Mouse (Mus musculus) embryonic facial prominence, embryonic 14.5 days (tissue): ENCODE data around the gene Aox2. TPM values are rescaled to one million over a fixed set of nuclear protein-coding genes. Genes with fewer than 3 reads are reported as not detected.

Experiments
- ATAC-seq: fragments of 200-750 bp; cut with Nextera tagmentation; 2 replicates; pipeline ENCODE4 v1.8.0; 2017; ENCODE audit warnings: low read depth, moderate number of reproducible peaks, moderate TSS enrichment
- DNase-seq: peaks from one replicate; pipeline ENCODE4 v3.0.0-alpha.2; 2015; ENCODE audit warnings: low spot score
- H3K27ac ChIP-seq: fragments of 300-500 bp; sonication (generic); replicated peaks from 2 replicates; pipeline ENCODE4 v1.5.1; 2014; ENCODE audit warnings: low read depth, mild to moderate bottlenecking, low read length, moderate library complexity
- H3K27me3 ChIP-seq: fragments of 300-500 bp; sonication (generic); replicated peaks from 2 replicates; pipeline ENCODE4 v1.6.1; 2014; ENCODE audit warnings: low read length; ENCODE audit not compliant: control insufficient read depth, insufficient read depth
- H3K36me3 ChIP-seq: fragments of 300-500 bp; sonication (generic); 2 replicates; pipeline ENCODE4 v1.6.1; 2014; ENCODE audit warnings: low read length, mixed read lengths; ENCODE audit not compliant: control insufficient read depth, insufficient read depth
- H3K4me1 ChIP-seq: fragments of 300-500 bp; sonication (generic); 2 replicates; pipeline ENCODE4 v1.6.1; 2014; ENCODE audit warnings: antibody characterized with exemption, low read length; ENCODE audit not compliant: control insufficient read depth, insufficient read depth
- H3K4me2 ChIP-seq: fragments of 300-500 bp; sonication (generic); 2 replicates; pipeline ENCODE4 v1.6.1; 2014; ENCODE audit warnings: low read depth, mild to moderate bottlenecking, low read length, moderate library complexity, mixed read lengths
- H3K4me3 ChIP-seq: fragments of 300-500 bp; sonication (generic); 2 replicates; pipeline ENCODE4 v1.5.1; 2014; ENCODE audit warnings: low read depth, mild to moderate bottlenecking, low read length
- H3K9ac ChIP-seq: fragments of 300-500 bp; sonication (generic); 2 replicates; pipeline ENCODE4 v1.6.1; 2014; ENCODE audit warnings: low read depth, mild to moderate bottlenecking, low read length, moderate library complexity, mixed read lengths
- H3K9me3 ChIP-seq: fragments of 300-500 bp; sonication (generic); 2 replicates; pipeline ENCODE4 v1.6.1; 2016; ENCODE audit warnings: low read length; ENCODE audit not compliant: control insufficient read depth
- WGBS: fragments of 180-500 bp; shearing (Covaris S2); extraction: QIAGEN DNeasy Blood & Tissue Kit; methylation state at CpG from one replicate; pipeline ENCODE4 v1.1.7; 2014; 5-methylcytosine and 5-hydroxymethylcytosine counted together
- polyA plus RNA-seq: library from polyadenylated mRNA; unstranded; fragments of >200 nt; fragmentation: Nextera tagmentation; extraction: Ambion mirVana; gene quantifications from 2 replicates; pipeline ENCODE4 v1.2.1, GENCODE M21; 2014

The Aox2 gene
- polyA plus RNA-seq, 1 experiment from 2014 or later: 1.4 TPM

GRCm38 (mm10) chr1:58294730-58295129, 16.6 kb downstream of the Aox2 start:
- no peak overlapping the region for H3K4me3 ChIP-seq
- 78% methylated on average over 5 of the region's 5 CpGs for WGBS
- no peaks in the 10 kb centered on the region for H3K27me3 ChIP-seq
- H3K36me3 ChIP-seq: no peaks in the 10 kb centered on the region
- H3K9ac ChIP-seq: no peak overlapping the region
- H3K27ac ChIP-seq: no peak overlapping the region
- ATAC-seq: no peak
- no peak overlapping the region for H3K4me2 ChIP-seq
- H3K4me1 ChIP-seq: peaks cover 18% of the 10 kb centered on the region
- no peaks in the 10 kb centered on the region for H3K9me3 ChIP-seq
- no peak for DNase-seq

DNA sequence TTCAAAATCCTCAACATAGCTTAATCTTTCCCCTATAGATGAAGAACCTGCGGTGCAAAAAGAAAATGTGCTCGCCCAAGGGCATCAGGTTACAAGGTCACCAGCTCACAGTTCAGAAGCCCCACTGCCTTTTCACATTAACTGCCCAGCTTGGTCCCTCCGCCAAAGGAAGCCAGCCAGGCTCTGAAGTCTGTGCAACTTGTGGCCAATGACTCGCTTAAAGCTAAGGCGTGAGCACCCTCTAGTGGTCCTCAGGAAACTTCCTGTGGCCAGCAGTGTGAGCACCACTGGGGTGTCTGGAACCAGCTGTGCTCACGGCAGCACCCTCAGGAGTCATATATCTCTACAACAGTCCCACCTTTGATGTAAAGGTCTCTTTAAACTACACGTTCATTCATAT, 18.2 kb downstream of the Aox2 start:
- 2% methylated on average over 7 of the region's 7 CpGs for WGBS
- ATAC-seq (peak; percentile 58; the same call in 1 of the 2 replicates), DNase-seq (peak; percentile 93)
- no peak overlapping the region for H3K27ac ChIP-seq
- H3K4me2 ChIP-seq: no peak overlapping the region
- peaks cover 17% of the 10 kb centered on the region for H3K4me1 ChIP-seq
- no peak overlapping the region for H3K4me3 ChIP-seq
- H3K36me3 ChIP-seq: no peaks in the 10 kb centered on the region
- H3K27me3 ChIP-seq: no peaks in the 10 kb centered on the region
- no peaks in the 10 kb centered on the region for H3K9me3 ChIP-seq
- no peak overlapping the region for H3K9ac ChIP-seq

DNA sequence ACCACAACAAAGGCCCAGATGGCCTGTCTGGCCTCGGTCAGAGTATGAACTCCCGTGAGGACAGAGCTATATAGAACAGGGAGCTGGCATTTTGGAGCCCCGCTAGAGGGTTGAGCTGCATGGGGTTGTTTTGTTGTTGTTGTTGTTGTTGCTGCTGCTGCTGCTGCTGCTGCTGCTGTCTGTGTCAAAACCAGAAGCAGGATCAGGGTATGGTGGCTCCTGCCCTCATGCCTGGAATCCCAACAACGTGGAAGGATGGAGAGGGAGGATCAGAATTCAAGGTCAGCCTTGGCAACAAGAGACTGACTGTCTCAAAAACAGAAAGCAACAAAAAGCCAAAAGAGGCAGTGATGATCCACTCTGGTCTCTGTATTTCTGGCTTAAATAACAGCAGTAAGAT, 18.7 kb downstream of the Aox2 start:
- no peaks in the 10 kb centered on the region for H3K27me3 ChIP-seq
- H3K4me1 ChIP-seq: peaks cover 11% of the 10 kb centered on the region
- no peak overlapping the region for H3K27ac ChIP-seq
- no peaks in the 10 kb centered on the region for H3K9me3 ChIP-seq
- DNase-seq: no peak
- H3K4me2 ChIP-seq: no peak overlapping the region
- no peak for ATAC-seq
- 51% methylated on average over 4 of the region's 4 CpGs for WGBS
- H3K4me3 ChIP-seq: no peak overlapping the region
- no peak overlapping the region for H3K9ac ChIP-seq
- H3K36me3 ChIP-seq: no peaks in the 10 kb centered on the region

DNA sequence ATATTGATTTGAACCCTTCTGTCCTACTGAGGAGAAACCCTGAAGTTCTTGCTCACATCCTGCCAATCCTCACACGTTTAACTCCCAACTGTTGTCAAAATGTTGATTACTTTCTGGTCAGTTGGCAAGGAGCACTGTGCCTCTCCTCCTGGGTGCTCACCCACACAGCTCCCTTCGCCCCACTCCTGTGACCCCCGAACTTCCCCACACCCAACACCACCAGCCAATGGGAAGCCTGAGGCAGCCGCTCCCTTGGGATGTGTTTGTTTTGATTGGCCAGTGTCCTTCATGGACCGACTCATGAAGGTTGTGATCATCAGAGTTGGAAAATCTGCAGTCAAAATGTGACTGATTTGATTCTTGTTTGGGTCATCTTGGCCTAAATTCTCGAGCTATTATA, 20.2 kb downstream of the Aox2 start:
- Histone ChIP-seq H3K9me3 (no peaks in the 10 kb centered on the region), H3K27ac (no peak overlapping the region), H3K27me3 (no peaks in the 10 kb centered on the region), H3K4me1 (peaks cover 3% of the 10 kb centered on the region), H3K9ac (no peak overlapping the region), H3K4me2 (no peak overlapping the region), H3K36me3 (no peaks in the 10 kb centered on the region), H3K4me3 (no peak overlapping the region)
- ATAC-seq (no peak), DNase-seq (no peak)
- 81% methylated on average over 6 of the region's 6 CpGs for WGBS

GRCm38 (mm10) chr1:58301073-58301472, 22.9 kb downstream of the Aox2 start:
- Histone ChIP-seq H3K36me3 (no peaks in the 10 kb centered on the region), H3K9ac (no peak overlapping the region), H3K27ac (no peak overlapping the region), H3K4me1 (peaks cover 12% of the 10 kb centered on the region), H3K4me3 (no peak overlapping the region), H3K9me3 (no peaks in the 10 kb centered on the region), H3K27me3 (no peaks in the 10 kb centered on the region), H3K4me2 (no peak overlapping the region)
- no peak for ATAC-seq
- WGBS: 90% methylated on average over 7 of the region's 7 CpGs
- DNase-seq: no peak

DNA sequence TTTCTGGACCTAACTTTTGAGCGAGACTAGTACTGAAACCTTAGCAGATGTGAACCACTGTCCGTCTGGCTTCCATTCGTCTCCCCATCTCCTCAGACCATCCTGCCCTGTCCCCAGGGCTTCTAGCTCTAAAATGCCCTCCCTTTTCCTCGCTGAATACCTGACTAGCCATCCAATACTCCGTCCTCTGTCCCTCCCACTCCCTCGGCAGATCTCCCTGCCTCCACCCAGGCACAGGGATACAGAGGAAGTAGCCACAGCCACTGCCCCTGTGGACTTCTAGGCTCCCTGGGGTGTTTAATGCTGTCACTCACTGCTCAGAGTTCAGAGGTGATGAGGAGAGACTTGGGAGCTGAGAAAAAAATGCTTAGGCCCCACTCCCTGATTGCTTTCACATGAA, 23.9 kb downstream of the Aox2 start:
- no peaks in the 10 kb centered on the region for H3K27me3 ChIP-seq
- no peak for DNase-seq
- whole genome bisulfite sequencing: 73% methylated on average over 6 of the region's 6 CpGs
- no peaks in the 10 kb centered on the region for H3K36me3 ChIP-seq
- no peaks in the 10 kb centered on the region for H3K9me3 ChIP-seq
- no peak overlapping the region for H3K4me3 ChIP-seq
- H3K4me2 ChIP-seq: no peak overlapping the region
- no peak overlapping the region for H3K27ac ChIP-seq
- no peak for ATAC-seq
- peaks cover 12% of the 10 kb centered on the region for H3K4me1 ChIP-seq
- no peak overlapping the region for H3K9ac ChIP-seq

DNA sequence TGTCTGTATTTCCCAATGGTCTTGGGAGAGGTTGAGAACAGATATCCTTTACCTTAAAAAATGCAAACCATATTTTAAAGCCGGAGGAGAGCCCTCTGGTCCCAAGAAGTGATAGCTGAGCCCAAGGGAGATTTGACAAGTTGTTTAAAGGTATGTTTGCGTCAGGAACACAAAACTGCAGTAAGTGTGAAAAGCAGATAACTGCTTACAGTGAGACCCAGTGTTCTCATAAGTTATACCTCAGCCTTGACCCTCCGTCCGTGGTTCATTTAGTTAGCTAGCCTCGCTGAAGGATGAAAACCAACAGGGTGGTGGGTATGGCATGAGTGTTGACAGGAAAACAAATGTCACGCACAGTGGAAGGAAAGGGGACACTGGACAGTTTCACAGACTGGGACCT, 24.9 kb downstream of the Aox2 start:
- Histone ChIP-seq H3K4me1 (peaks cover 12% of the 10 kb centered on the region), H3K27ac (peak overlapping the region; percentile 3; the same call in 1 of the 2 replicates), H3K27me3 (no peaks in the 10 kb centered on the region), H3K4me2 (no peak overlapping the region), H3K36me3 (no peaks in the 10 kb centered on the region), H3K9me3 (no peaks in the 10 kb centered on the region), H3K4me3 (no peak overlapping the region), H3K9ac (no peak overlapping the region)
- DNase-seq: no peak
- WGBS: 84% methylated on average over 6 of the region's 6 CpGs
- ATAC-seq: no peak

- Histone ChIP-seq H3K9ac (no peak overlapping the region), H3K4me2 (no peak overlapping the region), H3K27ac (peak overlapping the region; percentile 3), H3K36me3 (no peaks in the 10 kb centered on the region), H3K4me3 (no peak overlapping the region), H3K4me1 (peaks cover 12% of the 10 kb centered on the region), H3K9me3 (no peaks in the 10 kb centered on the region), H3K27me3 (no peaks in the 10 kb centered on the region)
- DNase-seq (peak; percentile 73), ATAC-seq (peak; percentile 73)
- 49% methylated on average over 4 of the region's 4 CpGs for WGBS
Measured at GRCm38 (mm10) chr1:58303726-58304125, 25.6 kb downstream of the Aox2 start.

GRCm38 (mm10) chr1:58304296-58304695, 26.2 kb downstream of the Aox2 start:
- DNase-seq (peak; percentile 27), ATAC-seq (no peak)
- Histone ChIP-seq H3K4me3 (no peak overlapping the region), H3K27me3 (no peaks in the 10 kb centered on the region), H3K9me3 (no peaks in the 10 kb centered on the region), H3K4me2 (no peak overlapping the region), H3K4me1 (peaks cover 12% of the 10 kb centered on the region), H3K9ac (no peak overlapping the region), H3K36me3 (no peaks in the 10 kb centered on the region), H3K27ac (peak overlapping the region; percentile 3; the same call in 1 of the 2 replicates)
- 59% methylated on average over 12 of the region's 12 CpGs for WGBS
